Mouse (Mus musculus) retina, postnatal 1 day (tissue): Measurements from ENCODE around the gene Gmppa.

Source experiments
- DNase-seq: peaks from one replicate; pipeline ENCODE4 v3.0.0-alpha.2; 2012

Gene Gmppa

GRCm38 (mm10) chr1:75490785-75491551 is 55.2 kb downstream of the Gmppa start:
- no peak for DNase-seq

- no peak for DNase-seq
These were observed 56.9 kb downstream of the Gmppa start for GRCm38 (mm10) chr1:75492579-75493170.
